Mouse (Mus musculus): Measurements from ENCODE around the gene Prdm11.

- TF ChIP-seq CTCF (IDR thresholded peaks at IDR 0.05; ENCODE audit: control insufficient read depth, insufficient read depth, low read length) (no peak), POLR2A (IDR thresholded peaks at IDR 0.05; ENCODE audit: borderline replicate concordance, control insufficient read depth, low read depth, low read length) (no peak)
Measured at GRCm38 (mm10) chr2:93039706-93040105, 6.3 kb downstream of the Prdm11 start.
